Mouse (Mus musculus) frontal cortex, postnatal 36 days (tissue): ENCODE measurements around the gene 4933415A04Rik.

Experiments
- DNase-seq, 2 experiments: peaks; one replicate each; pipeline ENCODE4 v3.0.0; 2022; ENCODE audit warnings: low spot score in 2 of 2

Gene 4933415A04Rik

DNA sequence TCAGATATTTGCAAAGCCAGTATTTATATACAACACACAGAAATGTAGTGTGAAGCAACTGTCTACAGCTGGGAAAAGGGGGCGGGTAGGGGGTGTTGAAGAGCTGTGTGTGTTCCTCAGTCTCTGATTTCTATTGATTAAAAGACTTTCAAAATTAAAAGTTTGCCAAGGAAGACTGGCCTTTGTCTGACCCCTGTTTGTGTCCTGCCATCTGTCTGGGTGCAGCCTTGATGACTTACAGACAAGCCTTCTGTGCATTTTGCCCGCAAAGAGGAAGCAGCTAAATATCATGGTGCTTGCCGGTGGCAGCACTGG, 11.8 kb upstream of the 4933415A04Rik start:
- no peak for DNase-seq

DNA sequence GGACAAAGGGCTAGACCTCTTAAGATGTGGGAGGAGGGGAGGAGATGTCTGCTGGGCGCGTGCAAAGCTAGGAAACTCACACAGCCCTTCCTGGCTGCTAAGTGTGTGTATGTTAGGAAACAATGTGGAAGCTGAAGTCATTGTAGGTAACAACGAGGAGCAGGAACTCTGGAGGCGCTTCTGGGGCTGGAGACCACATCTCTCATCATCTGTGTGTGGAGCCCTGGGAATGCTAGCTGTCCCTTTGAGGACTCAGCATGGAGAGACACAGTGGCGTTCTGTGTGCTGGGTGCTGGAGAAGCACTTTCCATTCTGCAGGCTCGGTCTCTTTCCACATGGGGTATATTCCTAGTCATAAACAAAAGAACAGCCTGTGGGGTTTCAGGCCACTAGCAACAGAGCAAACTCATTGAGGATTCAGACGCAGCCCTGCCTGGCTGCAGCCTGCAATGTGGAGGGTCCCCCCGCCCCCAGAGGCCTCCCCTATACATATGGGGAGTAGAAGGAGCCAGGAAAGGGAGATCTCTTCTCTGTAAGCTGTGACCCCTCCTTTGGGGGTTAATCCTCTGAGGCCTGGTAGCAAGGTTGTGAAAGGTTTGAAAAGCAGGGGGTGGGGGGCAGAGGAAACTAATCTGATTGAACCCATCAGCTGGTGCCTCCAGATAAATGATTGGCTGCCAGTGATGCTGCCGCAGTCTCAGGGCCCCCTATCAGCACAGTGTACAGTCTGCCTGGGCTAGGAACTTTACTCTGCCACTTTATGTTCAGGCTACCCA, 11.3 kb upstream of the 4933415A04Rik start:
- DNase-seq, result no peak

DNA sequence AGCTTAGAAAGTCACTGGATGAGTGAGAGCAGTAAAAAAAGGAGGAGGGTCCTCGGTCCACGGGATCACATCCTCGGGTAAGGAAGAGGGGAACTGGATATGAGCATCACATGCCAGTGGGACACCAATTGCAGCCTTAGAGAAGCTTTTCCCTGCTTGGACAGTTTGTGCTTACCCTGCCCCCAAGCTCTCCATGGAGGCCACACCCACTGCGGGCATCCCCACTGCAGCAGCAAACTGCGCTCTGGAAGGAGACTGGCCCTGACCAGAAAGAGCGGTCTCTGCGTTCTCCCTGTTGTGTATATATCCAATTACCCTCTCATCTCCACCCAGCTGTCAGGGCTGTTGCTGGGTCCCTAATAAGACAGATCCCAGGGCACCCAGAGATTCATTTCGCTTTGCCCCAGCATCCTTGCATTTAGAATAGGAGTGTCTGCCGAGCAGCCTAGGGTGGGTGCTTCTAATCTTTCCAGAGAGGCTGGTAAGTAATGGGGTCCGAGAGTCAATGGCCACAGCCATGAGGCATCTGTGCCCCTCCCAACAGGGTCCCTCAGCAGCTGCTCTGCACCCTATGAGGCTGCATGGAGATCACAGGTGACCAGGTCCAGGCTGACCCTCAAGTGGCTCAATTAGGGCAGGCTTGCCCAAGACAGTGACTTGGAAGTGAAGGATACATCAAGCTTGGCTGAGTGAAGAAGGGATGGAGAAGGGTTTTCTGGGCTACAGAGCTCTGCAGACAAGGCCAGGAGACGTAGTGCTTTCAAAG, 8.9 kb upstream of the 4933415A04Rik start:
- DNase-seq, result no peak

DNA sequence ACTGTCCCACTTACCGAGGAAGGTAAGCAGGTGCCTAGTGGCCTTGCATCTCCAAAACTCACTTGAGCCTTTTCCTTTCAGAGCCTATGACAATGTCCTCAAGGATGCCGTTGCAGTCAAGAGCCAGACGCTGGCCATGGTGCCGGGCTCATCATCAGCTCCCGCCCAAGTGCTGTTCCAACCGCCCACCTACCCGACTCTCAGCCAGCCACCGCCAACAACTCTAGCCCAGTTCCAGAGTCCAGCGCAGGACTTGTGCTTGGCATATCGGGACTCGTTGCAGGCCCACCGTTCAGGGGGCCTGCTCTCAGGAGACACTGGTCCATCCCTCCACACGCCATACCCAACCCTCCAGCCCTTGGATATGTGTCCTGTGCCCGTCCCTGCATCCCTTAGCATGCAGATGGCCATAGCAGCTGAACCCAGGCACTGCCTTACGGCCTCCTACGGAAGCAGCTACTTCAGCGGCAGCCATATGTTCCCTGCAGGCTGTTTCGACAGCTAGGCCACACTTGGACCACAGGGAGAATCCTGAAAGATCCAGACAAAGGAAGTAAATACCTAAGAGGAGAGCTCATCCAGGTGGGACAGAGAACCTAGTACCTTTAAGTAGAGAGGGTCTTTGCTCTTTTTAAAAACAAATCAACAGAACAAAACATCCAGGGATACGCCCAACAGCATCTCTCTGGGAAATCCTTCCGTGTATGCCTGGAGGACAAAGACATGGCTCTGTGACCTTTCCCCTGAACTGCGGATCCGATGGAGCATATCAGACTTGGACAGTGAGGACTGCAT, 1.4 kb upstream of the 4933415A04Rik start:
- no peak for DNase-seq

DNA sequence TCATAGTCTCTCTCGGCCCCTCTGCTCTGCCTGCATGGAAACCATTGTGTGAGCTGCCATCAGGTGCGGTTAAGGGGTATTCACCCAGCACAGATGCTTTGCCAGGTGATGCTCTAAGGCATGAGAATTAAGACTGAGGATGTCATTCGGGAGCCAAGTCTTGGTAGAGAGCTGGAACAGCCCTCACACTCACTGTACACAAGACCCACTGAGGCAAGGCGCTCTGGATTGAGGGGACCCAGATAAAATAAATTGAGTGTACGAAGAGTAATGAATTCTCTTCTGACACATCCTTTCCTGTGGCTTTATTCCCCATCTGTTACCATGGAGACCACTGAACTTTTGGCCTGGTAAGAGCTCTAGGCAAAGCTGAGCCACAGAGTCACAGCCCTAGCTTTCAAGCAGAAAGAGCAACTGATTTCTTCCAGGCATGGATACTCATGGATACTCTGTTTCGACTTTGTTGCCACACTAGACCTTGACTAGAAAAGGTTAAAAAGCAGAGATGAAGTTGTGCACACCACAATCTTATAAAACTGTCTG, 2.8 kb downstream of the 4933415A04Rik start:
- no peak for DNase-seq

DNA sequence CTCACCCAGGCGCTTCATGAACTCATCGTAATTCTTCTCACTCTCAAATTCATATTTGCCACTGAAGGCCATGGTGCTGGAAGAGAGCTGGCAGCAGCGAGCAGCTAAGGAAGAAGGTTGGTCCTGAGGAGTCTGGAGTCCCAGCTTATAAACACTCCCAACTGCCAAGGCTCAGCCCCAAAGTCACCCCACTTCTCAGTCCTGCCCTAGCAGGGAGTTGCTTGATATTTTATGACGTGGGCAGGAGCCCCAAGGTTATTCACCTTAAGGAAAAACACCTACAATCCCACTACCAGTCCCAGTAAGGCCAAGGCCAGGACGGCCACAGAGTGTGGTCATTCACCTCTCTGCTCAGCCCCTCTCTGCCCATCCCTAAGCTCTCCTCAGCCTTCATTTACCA, 14.6 kb downstream of the 4933415A04Rik start, which contains the start of gene Fabp6:
TSS of gene Fabp6 (minus strand) at position 101 of the 400 bp plus-strand sequence.
- DNase-seq, result no peak

DNA sequence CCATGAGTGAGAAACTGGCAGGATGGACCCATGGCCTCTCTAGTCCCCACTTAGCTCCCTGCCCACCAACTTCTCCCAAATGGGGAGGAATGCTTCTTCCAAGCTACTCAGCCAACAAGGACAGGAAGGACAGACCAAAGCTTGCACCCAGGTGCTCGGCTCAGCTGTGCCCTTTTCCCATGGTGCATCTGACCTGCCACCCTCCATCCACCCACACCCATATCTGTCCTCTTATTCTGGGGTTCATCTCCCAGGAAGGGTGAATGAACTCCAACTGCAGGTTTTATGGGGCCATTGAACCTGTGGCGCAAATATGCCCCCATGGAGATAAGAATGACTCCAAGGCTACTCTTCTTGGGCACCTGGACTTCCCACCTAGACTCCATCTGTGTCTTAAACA, 17.4 kb downstream of the 4933415A04Rik start:
- DNase-seq, result no peak

DNA sequence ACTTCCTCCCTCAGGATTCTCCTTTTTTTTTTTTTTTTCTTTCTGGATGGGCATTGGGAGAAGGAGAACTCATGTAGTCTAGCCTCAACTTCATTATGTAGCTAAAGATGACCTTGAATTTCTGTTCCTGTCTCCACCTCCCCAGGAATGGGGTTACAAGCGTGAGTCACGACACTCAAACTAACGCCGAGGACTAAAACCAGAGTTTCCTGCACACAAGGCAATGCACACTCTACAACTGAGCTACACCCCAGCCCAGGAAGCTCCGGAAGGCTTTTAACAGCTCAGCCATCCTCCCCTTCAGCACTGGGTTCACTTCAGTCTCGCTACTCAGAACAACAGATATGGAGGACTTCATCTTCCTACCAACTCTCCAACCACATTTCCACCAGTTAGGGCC, 18.1 kb downstream of the 4933415A04Rik start:
- no peak for DNase-seq

DNA sequence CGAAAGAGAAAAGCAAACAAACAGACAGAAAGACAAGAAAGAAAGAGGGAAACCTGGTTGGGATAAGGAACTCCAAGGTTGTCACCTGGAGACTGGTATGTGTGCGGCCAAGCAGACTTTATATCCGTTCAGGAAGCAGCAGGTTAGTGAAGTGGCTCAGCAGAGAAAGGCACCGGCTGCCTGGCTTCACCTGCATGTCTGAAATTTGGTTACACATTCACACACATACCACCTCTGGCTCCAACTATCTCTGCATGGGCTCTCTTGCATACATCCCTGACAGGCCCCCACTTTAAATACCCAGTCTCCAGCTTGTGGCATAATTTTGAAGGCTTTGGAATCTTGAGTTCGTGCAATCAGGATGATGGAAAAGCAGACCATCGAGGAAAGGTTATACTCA, 19.0 kb downstream of the 4933415A04Rik start:
- no peak for DNase-seq

DNA sequence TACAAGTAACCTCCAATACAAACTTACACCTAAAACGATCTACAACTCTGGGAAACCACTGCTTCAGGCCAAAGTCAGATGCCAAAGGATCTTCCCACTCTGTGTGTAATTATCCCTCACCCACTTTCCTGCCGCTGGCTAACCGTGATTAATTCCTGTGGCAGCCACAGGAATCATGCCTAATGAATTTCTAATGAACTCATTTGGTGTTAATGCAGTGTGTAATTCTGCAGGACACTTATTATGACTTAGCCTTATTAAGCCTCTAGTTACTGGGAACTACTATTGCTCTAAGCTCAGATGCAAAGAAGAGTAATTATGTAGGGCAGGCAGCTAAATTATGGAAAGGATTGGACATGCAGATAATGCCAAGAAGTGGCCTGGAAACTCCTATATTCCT, 21.6 kb downstream of the 4933415A04Rik start:
- no peak for DNase-seq

DNA sequence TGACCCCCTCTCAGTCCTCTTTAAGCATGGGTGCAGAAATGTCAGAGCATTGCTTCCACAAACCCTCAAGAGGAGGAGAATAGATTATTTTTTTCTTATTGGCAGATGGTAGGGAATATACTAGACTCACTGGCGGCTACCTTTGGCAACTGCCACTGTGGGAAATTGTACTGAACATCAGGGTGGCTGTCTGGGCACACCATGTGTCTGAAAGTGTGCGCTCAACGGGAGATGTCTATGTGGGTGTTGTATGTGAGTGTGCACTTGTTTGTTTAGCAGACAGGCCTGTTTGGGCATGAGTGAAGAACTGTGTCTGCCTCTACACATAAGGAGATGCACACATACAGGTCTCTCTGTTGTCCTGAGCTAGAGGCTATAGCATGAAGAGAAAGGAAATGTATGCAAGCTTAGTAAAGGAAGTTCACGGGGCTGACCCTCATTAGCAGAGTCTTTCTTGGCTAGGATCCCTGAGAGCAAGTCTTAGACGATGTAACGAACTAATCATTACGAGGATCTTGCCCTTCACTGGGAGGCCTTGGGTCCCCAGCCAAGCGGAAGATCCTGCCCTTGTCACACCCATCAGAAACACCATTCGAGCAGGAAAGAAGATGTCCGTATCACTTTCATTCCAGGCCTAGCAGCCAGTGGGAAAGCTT, 23.3 kb downstream of the 4933415A04Rik start:
- DNase-seq, result no peak

DNA sequence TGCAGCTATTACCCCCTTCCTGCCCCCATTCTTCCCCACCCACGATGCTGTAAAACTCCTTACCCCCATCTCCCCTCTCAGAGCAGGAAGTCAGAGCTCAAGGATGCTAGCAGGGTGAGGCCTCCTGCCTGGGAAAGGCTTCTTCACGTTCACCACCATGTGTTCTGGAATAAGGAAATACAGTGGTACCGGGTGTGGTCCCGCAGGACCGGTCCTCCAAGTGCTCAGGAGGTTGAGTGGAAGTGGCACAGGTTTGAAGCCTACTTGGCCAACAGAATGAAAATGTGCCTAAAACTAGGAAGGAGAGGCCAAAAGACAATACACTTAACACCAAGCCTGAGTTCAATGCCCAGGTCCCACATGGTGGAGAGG, 23.8 kb downstream of the 4933415A04Rik start:
- DNase-seq, result no peak

DNA sequence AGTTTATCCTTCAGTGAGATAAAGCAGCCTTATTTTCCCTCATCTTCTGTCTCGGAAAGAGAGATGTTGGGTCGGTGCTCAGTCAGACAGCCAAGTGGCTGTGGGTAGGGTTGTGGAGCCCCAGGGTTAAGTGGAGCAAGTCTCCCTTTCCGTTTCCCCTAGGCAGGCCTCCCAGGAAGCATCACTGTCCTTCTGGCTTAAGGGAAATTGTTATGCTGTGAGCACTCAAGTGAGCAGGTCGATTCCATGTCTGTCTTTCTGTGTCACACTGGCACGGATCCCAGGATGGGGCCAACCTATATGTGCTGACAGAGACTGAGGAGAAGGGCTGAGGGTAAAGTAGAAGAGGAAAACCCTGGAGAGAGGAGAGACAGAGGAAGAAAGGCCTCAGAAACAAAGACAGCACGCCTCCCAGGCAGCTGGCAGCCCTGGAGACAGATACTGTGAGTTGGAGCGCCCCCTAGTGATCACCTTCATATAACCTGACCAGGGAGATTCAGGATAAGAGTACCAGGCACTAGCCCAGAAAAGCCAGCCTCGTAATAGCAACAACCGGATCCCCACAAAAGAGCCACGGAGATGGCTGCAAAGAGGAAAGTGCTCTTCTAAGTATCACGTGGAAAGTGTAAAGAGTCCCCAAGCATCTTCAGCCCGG, 26.1 kb downstream of the 4933415A04Rik start:
- peak; percentile 80 to 89 for DNase-seq

DNA sequence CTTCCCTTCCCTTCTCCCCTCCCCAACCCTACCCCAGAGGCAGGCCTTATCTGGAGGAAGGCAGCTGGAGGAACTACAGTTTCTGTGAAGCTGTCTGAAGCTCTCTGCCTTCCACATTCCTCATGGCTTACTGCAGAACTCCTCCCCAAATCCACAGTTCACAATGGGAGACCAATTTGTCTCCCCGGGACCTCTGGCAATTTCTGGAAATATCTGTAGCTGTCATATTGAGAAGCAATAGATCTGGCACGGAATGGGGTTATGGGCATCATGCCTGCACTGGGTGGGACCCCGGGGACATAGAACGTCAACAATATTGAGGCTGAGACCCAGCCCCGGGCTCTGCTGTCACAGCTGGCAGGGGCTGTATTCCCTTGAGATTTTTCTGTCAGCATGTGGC, 31.1 kb downstream of the 4933415A04Rik start:
- no peak for DNase-seq

DNA sequence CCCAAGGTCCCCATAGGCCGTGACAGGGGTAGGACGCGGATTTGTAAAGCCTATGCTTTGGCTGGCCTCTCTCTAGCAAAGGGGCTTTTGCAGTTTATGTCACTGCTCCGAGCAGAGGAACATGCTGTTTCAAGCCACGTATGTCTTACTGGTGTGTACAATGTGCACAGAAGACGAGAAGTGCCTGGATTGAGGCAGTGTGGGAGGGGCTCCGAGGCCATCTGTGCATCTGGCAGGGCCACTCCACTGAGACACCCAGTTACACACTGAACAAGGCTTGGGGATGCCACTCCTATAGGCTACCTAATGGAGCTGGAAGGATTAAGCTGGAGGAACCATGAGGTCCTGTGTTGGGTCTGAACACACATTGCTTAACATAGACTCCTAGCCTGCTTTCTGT, 31.6 kb downstream of the 4933415A04Rik start:
- no peak for DNase-seq

DNA sequence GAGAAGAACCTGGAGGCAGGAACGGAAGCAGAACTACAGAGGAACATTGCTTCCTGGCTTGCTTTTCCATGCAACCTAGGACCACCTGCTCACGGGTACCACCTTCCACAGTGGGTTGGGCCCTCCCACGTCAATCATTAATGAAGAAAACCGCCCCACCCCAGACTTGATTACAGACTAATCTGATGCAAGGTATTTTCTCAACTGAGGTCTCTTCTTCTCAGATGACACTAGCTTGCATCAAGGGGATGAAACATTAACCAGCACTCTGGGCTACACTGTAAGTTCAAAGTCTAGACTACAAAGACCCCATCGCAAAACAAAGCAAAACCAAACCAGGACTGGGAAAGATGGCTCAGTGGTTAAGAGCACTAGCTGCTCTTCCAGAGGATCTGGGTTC, 34.9 kb downstream of the 4933415A04Rik start:
- DNase-seq, result no peak

DNA sequence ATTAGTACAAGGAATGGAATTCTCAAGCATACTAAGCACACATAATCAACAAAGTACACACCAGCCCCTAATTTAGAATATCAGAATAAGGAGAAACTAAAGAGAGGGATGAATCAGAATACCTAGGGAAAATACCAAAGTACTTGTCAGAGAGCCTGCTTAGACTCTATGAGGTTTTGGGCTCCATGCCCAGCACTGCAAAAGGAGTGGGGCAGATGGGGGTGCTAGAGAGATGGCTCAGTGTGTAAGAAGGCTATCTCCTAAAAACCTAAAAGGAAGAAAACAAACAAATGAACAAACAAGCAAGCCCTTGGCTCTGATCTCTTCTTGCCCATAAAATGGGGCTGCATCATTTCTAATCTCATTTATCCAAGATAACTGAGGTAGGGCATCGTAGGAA, 37.5 kb downstream of the 4933415A04Rik start:
- DNase-seq, result peak in 1 of 2 experiments; percentile 45

DNA sequence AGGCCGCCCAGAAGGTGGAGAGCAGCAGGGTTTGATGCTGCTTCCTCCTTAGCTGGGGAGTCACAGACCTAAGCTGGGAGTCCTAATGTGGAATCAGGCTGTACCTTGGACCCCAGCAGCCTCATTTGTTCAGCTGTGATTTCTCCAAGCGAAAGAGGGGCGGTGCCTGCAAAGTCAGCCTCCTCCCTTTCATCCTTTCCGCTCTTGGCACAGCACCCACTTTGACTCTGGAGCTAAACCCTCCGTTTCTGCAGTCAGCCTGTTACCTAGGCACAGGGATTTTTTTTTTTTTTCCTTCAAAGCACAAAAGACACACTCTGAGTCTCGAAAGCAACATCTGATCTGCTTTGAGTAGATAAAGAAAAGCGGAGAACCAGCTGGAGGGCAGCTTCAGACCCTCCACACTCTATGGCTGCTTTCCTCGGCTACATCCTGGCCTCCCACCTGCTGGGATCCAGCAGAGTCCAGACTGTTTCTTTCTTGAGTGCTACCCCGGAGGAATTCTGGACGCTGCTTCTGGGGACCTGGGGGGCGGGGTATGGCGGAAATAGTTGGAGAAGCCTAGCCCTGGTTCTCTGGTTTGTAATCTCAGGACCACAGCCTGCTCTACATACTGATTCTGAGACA, 39.6 kb downstream of the 4933415A04Rik start:
- peak in 1 of 2 experiments; percentile 39 for DNase-seq

DNA sequence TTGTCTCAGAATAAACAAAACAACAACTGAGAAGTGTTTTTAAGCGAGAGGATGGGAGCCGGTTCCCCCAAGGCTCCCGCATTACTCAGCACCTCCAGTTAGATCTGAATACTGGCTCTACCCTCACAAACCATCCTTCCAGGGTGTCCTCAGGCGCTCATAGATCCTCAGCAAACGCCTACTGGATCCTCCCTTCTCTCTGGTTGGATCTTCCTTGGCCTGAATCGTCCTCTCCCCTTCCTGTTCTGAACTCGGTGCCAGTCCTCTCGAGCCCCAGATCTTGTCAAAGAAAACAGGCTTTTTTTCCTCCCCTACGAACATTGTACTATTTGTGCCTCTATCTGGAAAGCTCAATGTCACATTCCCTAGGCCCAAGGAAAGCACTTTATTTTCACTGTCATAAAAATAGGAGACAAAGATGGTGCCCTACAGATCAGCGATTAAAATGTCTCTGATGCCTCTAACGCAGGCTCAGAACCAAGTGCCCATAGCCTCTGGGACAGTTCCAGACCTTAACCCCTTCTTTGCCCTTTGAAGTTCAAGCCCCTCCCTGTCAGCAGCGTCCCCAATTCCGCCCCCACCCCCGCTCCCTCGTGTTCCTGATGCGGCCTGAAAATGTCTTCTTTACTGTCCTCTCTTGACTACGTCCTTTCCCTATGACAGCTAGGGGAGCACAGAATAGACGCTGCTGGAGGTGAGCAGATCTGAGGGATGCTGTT, 40.2 kb downstream of the 4933415A04Rik start:
- no peak for DNase-seq

DNA sequence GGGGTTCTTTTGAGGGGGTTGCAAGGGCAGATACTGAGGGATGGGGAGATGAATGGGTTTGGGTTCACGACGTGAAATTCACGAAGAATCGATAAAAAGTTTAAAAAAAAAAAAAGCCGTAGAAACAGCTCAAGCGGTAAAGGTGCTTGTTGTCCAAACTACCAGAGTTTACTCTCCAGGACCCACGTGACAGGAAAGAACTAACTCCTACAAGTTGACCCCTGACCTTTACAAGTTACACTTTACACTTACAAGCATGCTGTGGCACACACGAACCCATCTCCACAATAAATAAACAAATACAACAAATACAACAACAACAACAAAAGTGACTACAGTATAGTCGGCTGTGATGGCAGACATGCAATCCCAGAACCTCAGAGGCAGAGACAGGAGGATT, 44.8 kb downstream of the 4933415A04Rik start:
- DNase-seq, result no peak
